Mouse (Mus musculus): ENCODE measurements around the gene Pknox2.

DNA sequence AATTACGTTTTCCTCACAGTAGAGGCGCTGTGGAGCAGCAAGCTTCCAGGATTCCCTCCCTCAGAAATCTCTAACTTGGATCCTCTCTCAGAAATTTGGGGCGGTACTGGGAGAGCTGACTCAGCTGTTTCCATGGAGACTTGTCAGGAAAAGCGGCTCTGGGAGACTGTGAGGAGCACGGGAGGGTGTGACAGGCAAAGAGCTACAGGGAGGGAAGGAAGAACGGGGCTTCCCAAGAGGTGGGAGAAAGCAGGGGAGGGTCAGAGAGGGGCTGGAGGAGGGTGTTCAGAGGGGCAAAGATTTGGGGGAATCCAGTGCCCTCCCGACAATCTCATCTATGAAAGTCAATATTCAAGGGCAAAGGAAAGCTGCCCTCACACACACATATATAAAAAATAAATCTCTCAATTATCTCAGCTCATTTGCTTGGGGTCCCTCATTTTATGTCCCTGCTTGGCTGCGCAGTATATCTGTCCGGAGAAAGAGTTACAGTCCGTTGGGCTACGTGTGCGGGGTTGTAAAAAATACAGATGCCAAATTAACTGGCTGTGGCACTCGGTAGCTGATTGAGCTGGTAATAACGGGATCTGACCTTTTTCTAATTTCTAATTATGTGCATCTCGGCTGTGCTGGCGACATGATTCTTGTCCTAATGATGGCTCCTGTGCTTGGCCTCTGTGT is 213.3 kb downstream of the Pknox2 start:
- peak; percentile 23; the same call in 1 of the 2 replicates for TF ChIP-seq CTCF (IDR thresholded peaks at IDR 0.05; ENCODE audit: low read depth, low read length)
- TF ChIP-seq POLR2A (IDR thresholded peaks at IDR 0.05; ENCODE audit: borderline replicate concordance, low read depth, low read length): no peak

Data from bone marrow macrophage, adult 2 months (primary cell).